Comparison of ENCODE assay signal across 9 mouse cellular contexts in genomic region chr16:34909437-34909836, GRCm38 (mm10).
DNase-seq lines count a peak whose midpoint lies in the region; ATAC-seq lines count a peak whose summit lies in the region.
"Had no signal": no experiment of that assay in that cellular context is flagged by ENCODE, and none has a peak within 500 bp of the region (broad histone marks: within the 10 kb centered on the region; RNA-seq: fewer than 3 reads in every experiment).

No protein-coding gene starts in this region.

- peaks cover 30% of the 10 kb centered on the region; the same call in 1 of the 2 replicates for H3K4me1 ChIP-seq in lung, embryonic 15.5 days
- H3K4me1 ChIP-seq in forebrain, embryonic 16.5 days (replicated peaks; ENCODE audit: control insufficient read depth, insufficient read depth, low read length) = no peaks in the 10 kb centered on the region

- DNase-seq in adrenal gland, adult (ENCODE audit: inconsistent age in 2 of 2, low spot score in 1 of 2) = peak; percentile 36 to 66
- no peak for DNase-seq in adrenal gland, adult 8-10 months
- peak; percentile 79 for DNase-seq in gastrocnemius, postnatal 25 days
- DNase-seq in kidney, adult 11 months = peak; percentile 46
- no peak for DNase-seq in frontal cortex, postnatal 10 days (ENCODE audit: low spot score in 2 of 2)
- DNase-seq in layer of hippocampus, postnatal 14 days (ENCODE audit: low spot score in 2 of 2) = no peak
- DNase-seq: thymus, adult 18-20 months had no signal

- no peak overlapping the region for H3K4me2 ChIP-seq in lung, embryonic 15.5 days
- H3K4me2 ChIP-seq in forebrain, embryonic 16.5 days (ENCODE audit: low read length) = no peak overlapping the region

- no peaks in the 10 kb centered on the region for H3K36me3 ChIP-seq in lung, embryonic 15.5 days
- no peaks in the 10 kb centered on the region for H3K36me3 ChIP-seq in forebrain, embryonic 16.5 days (ENCODE audit: control insufficient read depth, insufficient read depth)

- WGBS in lung, embryonic 15.5 days = 42% methylated on average over 6 of the region's 6 CpGs
- WGBS in forebrain, embryonic 16.5 days = 81% methylated on average over 6 of the region's 6 CpGs

- no peak overlapping the region for H3K4me3 ChIP-seq in lung, embryonic 15.5 days
- no peak overlapping the region for H3K4me3 ChIP-seq in forebrain, embryonic 16.5 days (replicated peaks; ENCODE audit: low read length)

- no peak overlapping the region for H3K9ac ChIP-seq in lung, embryonic 15.5 days
- no peak overlapping the region for H3K9ac ChIP-seq in forebrain, embryonic 16.5 days (replicated peaks; ENCODE audit: low read depth, low read length)

- no peaks in the 10 kb centered on the region for H3K9me3 ChIP-seq in lung, embryonic 15.5 days
- H3K9me3 ChIP-seq in forebrain, embryonic 16.5 days (ENCODE audit: control insufficient read depth, low read length) = no peaks in the 10 kb centered on the region

- H3K27me3 ChIP-seq in lung, embryonic 15.5 days = no peaks in the 10 kb centered on the region
- no peaks in the 10 kb centered on the region for H3K27me3 ChIP-seq in forebrain, embryonic 16.5 days (replicated peaks; ENCODE audit: control insufficient read depth, insufficient read depth, low read length)

- 0 out of 2 replicates have a peak, but pooled peaks have one; percentile 24 for ATAC-seq in lung, embryonic 15.5 days (ENCODE audit: borderline replicate concordance, extremely low read depth, low FRiP score, low TSS enrichment)
- ATAC-seq in forebrain, embryonic 16.5 days = no peak

- H3K27ac ChIP-seq in lung, embryonic 15.5 days = peak overlapping the region; percentile 65
- H3K27ac ChIP-seq in forebrain, embryonic 16.5 days (ENCODE audit: low read length) = no peak overlapping the region

Comparison
In these comparisons a context has a peak if more than half of its experiments do, and no peak if none do; other contexts are left out.
1. DNase-seq: peak in adrenal gland, adult (2 of 2), gastrocnemius, postnatal 25 days (single experiment) and kidney, adult 11 months (single experiment); none in adrenal gland, adult 8-10 months (single experiment), frontal cortex, postnatal 10 days (0 of 2) and layer of hippocampus, postnatal 14 days (0 of 2).